Mouse (Mus musculus): ENCODE data around the gene Mia. TPM values are rescaled to one million over a fixed set of nuclear protein-coding genes. Genes with fewer than 3 reads are reported as not detected.

Gene Mia
- polyA plus RNA-seq, 1 experiment from 2014 or later = 5.1 TPM

DNA sequence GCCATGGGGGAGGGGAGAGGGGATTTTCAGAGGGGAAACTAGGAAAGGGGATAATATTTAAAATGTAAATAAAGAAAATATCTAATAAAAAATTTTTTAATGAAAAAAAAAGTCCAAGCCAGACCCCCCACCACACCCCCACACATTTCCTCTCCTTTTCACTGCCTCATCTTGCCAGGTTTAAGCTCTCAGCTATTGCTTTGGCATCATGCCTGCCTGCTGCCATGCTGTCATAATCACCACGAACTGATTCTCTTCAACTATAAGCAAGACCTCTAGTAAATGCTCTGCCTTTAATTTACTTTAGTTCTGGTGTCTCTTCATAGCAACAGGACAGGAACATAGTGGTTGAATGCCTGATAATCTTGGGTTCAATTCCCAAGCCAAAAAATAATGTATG lies 1.5 kb upstream of the Mia start:
- H3K9ac ChIP-seq (replicated peaks) = no peak overlapping the region
- no peak for ATAC-seq
- H3K27me3 ChIP-seq = no peaks in the 10 kb centered on the region
- no peak overlapping the region for H3K27ac ChIP-seq
- H3K4me3 ChIP-seq (replicated peaks) = no peak overlapping the region
- peaks cover 45% of the 10 kb centered on the region for H3K36me3 ChIP-seq
- H3K9me3 ChIP-seq = no peaks in the 10 kb centered on the region
- H3K4me2 ChIP-seq (replicated peaks) = no peak overlapping the region
- peaks cover 21% of the 10 kb centered on the region for H3K4me1 ChIP-seq (replicated peaks)
- 79% methylated on average over 1 of the region's 1 CpGs for WGBS

DNA sequence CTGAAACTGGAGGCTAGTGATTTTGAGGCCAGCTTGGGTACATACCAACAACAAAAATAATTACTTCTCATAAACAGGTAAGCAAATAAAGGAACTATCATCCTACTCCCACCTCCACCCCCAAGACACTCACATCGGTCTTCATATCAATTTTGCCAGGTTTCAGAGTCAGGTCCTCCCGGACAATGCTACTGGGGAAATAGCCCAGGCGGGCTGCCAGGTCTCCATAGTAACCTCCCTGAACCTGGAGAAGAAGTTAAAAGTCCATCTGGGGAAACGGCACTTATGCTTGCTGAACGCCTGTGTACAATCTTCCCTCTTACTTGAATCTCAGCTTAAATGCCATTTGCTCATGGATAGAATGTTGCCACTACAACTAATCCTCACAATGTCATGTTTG lies 921 bp downstream of the Mia start:
- WGBS = 39% methylated on average over 5 of the region's 5 CpGs
- peaks cover 21% of the 10 kb centered on the region for H3K4me1 ChIP-seq (replicated peaks)
- no peak overlapping the region for H3K4me3 ChIP-seq (replicated peaks)
- peak overlapping the region; percentile 88 for H3K27ac ChIP-seq
- H3K36me3 ChIP-seq = peaks cover 22% of the 10 kb centered on the region
- no peaks in the 10 kb centered on the region for H3K9me3 ChIP-seq
- no peaks in the 10 kb centered on the region for H3K27me3 ChIP-seq
- no peak for ATAC-seq
- H3K4me2 ChIP-seq (replicated peaks) = no peak overlapping the region
- no peak overlapping the region for H3K9ac ChIP-seq (replicated peaks)

DNA sequence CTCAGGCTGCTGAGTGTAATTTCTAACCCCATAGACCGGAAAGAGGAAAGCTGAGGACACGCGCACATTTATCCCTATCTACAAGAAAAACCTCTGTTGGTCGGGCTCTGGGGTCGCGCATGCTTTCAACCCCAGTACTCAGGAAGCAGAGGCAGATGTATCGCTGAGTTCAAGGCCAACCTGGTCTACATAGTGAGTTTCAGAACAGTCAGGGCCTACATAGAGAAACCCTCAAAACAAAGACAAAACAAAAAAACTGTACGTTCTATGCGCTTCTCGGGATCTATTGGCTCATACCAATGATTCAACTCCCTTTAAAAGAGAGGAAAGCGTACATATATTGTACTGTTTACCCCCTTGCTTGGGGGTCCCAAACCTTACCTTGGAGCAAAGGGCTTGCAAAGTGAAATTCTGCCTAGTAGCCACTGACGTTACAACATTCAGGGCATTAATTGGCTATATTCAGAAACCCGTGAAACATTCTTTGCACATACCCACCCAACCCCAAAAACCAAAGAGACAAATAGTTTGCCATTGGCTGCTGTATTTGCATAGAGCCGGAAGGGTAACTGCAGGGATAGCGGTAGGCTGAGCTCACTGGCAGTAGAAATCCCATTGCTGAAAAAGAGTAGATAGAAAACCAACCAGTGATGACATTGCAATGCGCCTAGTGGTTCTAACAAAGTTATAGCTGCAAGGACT lies 1.6 kb downstream of the Mia start:
- H3K9me3 ChIP-seq = no peaks in the 10 kb centered on the region
- peak overlapping the region; percentile 46; the same call in 1 of the 2 replicates for H3K9ac ChIP-seq (replicated peaks)
- H3K4me2 ChIP-seq (replicated peaks) = peak overlapping the region; percentile 53
- peaks cover 22% of the 10 kb centered on the region for H3K36me3 ChIP-seq
- H3K4me1 ChIP-seq (replicated peaks) = peaks cover 21% of the 10 kb centered on the region
- H3K4me3 ChIP-seq (replicated peaks) = peak overlapping the region; percentile 69
- 44% methylated on average over 16 of the region's 16 CpGs for WGBS
- H3K27ac ChIP-seq = peak overlapping the region; percentile 88
- ATAC-seq = no peak
- no peaks in the 10 kb centered on the region for H3K27me3 ChIP-seq

DNA sequence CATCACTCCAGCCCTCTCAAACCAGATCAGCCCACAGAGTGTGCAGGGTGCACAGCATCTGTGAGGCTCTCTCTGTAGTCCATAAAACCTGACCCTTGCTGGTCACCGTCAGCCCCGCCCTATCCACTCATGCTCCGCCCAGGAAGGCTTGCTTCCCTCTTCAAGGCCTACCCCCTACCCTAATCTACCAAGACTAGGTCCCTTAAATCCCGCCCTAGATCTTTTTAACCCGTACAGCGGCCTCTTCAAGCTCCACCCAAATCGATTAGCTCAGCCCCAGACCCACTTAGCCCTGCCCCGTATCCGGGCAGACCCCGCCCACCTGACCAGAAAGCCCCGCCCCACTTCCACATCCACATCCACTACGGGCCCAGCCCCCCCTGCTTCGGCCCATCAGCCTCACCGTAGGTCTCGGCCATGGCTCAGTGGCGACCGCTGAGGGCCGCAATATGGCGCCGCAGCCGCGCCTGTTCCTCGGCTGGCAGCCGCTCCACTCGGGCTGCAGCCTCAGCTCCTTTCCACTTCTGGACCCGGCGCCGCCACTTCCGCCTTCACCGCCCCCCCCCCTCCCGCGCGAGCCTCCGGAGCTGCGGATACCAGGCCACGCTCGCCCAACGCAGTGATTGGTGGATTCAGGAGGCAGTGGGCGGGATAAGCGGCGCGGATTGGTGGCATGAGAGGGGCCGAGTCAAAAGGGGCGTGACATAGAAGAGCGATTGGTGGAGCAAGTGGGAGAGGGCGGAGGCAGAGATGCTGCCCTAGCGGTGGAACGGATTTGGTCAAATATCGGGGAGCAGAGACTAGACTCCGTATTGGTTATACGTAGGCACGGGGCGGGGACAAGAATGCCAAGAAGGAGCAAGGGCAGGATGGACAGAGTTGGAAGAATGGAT lies 2.4 kb downstream of the Mia start, which contains the start of gene Rab4b:
Rab4b (minus strand) TSS at position 573 of the 893 bp plus-strand sequence.
- ATAC-seq = peak; percentile 97
- Histone ChIP-seq H3K36me3 (peaks cover 24% of the 10 kb centered on the region), H3K4me3 (replicated peaks) (peak within 1 kb of the TSS; percentile 69), H3K9ac (replicated peaks) (peak within 1 kb of the TSS; percentile 61), H3K27me3 (no peaks in the 10 kb centered on the region), H3K4me2 (replicated peaks) (peak within 1 kb of the TSS; percentile 54), H3K27ac (peak within 1 kb of the TSS; percentile 92), H3K4me1 (replicated peaks) (peaks cover 21% of the 10 kb centered on the region), H3K9me3 (no peaks in the 10 kb centered on the region)
- under 1% methylated on average over 49 of the region's 53 CpGs for WGBS

DNA sequence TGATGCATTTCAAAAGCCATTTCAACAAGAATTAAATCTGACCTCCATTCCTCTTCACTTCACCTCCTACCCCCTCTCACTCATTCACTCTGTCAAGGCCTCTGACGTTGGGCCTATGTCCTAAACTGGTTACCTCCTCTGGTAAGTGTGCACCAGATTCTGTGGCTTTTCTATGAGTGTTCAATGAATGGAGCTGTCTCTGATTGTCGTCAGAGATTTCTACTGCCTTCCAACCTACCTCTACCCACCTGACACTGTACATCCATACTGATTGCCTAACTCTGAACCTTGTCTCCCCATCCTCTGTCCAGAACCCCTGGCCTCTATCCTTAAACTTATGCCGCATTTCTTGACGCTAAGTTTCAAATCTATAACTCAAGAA lies 3.0 kb downstream of the Mia start:
- H3K27me3 ChIP-seq = no peaks in the 10 kb centered on the region
- peak overlapping the region; percentile 69 for H3K4me3 ChIP-seq (replicated peaks)
- peaks cover 21% of the 10 kb centered on the region for H3K4me1 ChIP-seq (replicated peaks)
- H3K27ac ChIP-seq = peak overlapping the region; percentile 92
- WGBS = 21% methylated on average over 4 of the region's 4 CpGs
- peak overlapping the region; percentile 61 for H3K9ac ChIP-seq (replicated peaks)
- H3K9me3 ChIP-seq = no peaks in the 10 kb centered on the region
- H3K36me3 ChIP-seq = peaks cover 24% of the 10 kb centered on the region
- peak overlapping the region; percentile 54 for H3K4me2 ChIP-seq (replicated peaks)
- ATAC-seq = no peak; the same call in none of the 2 replicates

DNA sequence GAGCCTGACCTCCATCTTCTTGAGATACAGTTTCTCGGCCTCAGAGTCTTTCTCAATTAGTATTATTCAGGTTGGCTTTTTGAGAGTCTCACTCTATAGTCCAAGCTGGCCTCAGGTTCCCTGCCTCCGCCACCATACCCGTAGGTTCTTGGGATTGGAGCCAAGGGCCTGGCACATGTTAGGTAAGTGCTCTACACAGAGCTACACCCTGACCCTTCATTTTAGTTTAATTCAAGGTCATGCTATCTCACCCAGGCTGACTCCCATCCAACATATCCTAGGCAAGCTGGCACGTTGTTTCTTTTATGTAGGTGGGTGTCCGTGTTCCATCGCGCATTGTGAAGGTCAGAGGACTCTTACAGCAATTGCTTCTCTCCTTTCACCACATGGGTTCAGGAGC lies 6.1 kb downstream of the Mia start:
- Histone ChIP-seq H3K36me3 (peaks cover 46% of the 10 kb centered on the region), H3K4me2 (replicated peaks) (no peak overlapping the region), H3K9me3 (no peaks in the 10 kb centered on the region), H3K4me1 (replicated peaks) (peaks cover 13% of the 10 kb centered on the region), H3K27ac (no peak overlapping the region), H3K27me3 (no peaks in the 10 kb centered on the region), H3K9ac (replicated peaks) (no peak overlapping the region), H3K4me3 (replicated peaks) (no peak overlapping the region)
- no peak for ATAC-seq
- 95% methylated on average over 7 of the region's 7 CpGs for WGBS

DNA sequence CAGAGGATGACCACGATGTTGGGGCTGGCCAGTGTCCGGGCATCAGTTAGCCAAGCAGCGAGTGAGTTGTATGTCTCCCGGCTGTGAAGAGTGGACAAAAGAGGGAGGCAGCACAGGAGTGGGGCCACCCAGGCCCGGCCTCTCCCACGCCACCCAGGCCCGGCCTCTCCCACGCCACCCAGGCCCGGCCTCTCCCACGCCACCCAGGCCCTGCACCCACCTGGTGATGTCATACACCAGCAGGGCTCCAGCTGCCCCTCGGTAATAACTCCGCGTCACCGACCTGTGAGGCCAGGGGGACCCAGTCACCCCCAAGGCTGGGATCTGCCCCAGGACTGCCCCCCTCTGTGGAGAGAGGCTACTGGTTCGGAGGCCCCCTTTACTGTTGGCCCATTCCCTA lies 6.5 kb downstream of the Mia start:
- H3K9ac ChIP-seq (replicated peaks) = no peak overlapping the region
- H3K36me3 ChIP-seq = peaks cover 46% of the 10 kb centered on the region
- H3K4me3 ChIP-seq (replicated peaks) = no peak overlapping the region
- H3K4me2 ChIP-seq (replicated peaks) = no peak overlapping the region
- no peaks in the 10 kb centered on the region for H3K27me3 ChIP-seq
- ATAC-seq = no peak
- H3K27ac ChIP-seq = no peak overlapping the region
- peaks cover 9% of the 10 kb centered on the region for H3K4me1 ChIP-seq (replicated peaks)
- WGBS = 94% methylated on average over 15 of the region's 15 CpGs
- no peaks in the 10 kb centered on the region for H3K9me3 ChIP-seq

DNA sequence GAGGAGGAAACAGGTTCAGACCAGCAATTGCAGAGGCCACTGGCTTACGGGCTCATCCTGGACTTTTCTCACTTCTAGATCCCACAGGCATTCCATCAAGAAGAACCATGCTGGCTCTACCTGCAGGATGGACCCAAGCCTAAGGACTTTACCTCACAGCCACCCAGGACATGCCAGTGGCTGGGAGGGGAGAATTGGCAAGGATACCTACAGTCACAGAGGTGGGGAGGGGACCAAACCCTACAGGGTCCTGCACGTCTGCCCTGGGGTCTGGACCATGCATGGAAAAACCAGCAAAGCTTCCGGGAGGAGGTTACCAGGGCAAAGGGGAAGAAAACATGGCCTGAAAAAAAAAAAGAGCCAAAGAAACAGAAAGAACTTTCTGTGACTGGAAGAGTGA lies 10.0 kb downstream of the Mia start:
- H3K36me3 ChIP-seq = peaks cover 49% of the 10 kb centered on the region
- no peak for ATAC-seq
- WGBS = 94% methylated on average over 3 of the region's 3 CpGs
- no peak overlapping the region for H3K4me2 ChIP-seq (replicated peaks)
- no peaks in the 10 kb centered on the region for H3K27me3 ChIP-seq
- peaks cover 11% of the 10 kb centered on the region for H3K4me1 ChIP-seq (replicated peaks)
- H3K4me3 ChIP-seq (replicated peaks) = no peak overlapping the region
- no peak overlapping the region for H3K9ac ChIP-seq (replicated peaks)
- H3K27ac ChIP-seq = no peak overlapping the region
- H3K9me3 ChIP-seq = no peaks in the 10 kb centered on the region

DNA sequence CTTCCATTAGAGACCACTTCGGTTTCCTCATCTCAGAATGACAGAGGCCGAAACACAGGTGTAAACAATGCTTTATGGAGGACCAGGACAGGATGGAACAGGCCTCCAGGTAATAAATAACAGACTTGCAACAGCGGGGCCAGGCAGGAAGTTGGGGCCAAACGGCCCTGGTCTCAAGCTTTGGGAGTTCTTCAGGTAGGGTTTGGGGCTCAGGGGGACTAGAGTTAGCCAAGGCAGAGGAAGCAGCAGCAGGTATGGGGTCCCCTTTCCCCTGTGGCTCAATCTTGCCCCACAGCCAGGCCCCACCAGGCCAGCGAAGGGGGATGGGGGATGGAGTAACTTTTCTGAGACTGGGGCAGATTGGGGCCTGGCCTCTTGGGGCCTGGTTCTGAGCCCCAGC lies 12.6 kb downstream of the Mia start:
- no peak overlapping the region for H3K4me3 ChIP-seq (replicated peaks)
- no peak overlapping the region for H3K27ac ChIP-seq
- H3K4me1 ChIP-seq (replicated peaks) = peaks cover 35% of the 10 kb centered on the region
- H3K4me2 ChIP-seq (replicated peaks) = no peak overlapping the region
- H3K27me3 ChIP-seq = no peaks in the 10 kb centered on the region
- H3K9me3 ChIP-seq = no peaks in the 10 kb centered on the region
- peaks cover 44% of the 10 kb centered on the region for H3K36me3 ChIP-seq
- no peak overlapping the region for H3K9ac ChIP-seq (replicated peaks)
- WGBS = 93% methylated on average over 5 of the region's 5 CpGs
- no peak for ATAC-seq

DNA sequence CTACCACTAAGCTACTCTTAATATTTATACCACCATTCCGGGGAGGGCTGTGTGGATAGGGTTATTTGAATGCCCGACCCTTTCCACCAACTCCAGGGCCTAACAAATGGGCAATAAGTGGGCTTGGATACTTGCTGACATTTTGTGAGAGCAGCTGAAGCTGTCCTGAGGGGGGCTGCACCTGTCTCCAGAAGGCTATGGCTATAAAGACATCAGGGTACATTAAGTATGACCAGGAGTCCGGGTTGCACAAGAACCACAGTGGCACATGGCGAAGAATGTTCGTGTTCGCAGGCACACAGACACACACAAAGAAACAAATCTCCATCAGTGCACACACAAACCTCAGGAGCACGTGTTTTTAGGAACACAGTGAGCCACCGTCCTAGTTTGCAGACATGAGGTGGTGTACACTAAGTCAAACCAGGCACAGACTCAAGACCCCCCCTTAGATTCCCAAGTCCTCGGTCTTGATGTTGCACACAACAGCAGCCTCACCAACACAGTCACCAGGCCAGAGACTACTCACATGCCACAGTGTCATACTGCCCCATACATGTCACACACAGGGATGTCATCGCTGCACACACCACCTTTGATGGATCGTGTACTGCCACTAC lies 13.4 kb downstream of the Mia start:
- Histone ChIP-seq H3K27ac (peak overlapping the region; percentile 99), H3K4me2 (replicated peaks) (peak overlapping the region; percentile 86), H3K9me3 (no peaks in the 10 kb centered on the region), H3K27me3 (no peaks in the 10 kb centered on the region), H3K4me1 (replicated peaks) (peaks cover 43% of the 10 kb centered on the region), H3K36me3 (peaks cover 36% of the 10 kb centered on the region), H3K4me3 (replicated peaks) (peak overlapping the region; percentile 77), H3K9ac (replicated peaks) (peak overlapping the region; percentile 88)
- 76% methylated on average over 11 of the region's 11 CpGs for WGBS
- peak; percentile 2; the same call in 1 of the 2 replicates for ATAC-seq

DNA sequence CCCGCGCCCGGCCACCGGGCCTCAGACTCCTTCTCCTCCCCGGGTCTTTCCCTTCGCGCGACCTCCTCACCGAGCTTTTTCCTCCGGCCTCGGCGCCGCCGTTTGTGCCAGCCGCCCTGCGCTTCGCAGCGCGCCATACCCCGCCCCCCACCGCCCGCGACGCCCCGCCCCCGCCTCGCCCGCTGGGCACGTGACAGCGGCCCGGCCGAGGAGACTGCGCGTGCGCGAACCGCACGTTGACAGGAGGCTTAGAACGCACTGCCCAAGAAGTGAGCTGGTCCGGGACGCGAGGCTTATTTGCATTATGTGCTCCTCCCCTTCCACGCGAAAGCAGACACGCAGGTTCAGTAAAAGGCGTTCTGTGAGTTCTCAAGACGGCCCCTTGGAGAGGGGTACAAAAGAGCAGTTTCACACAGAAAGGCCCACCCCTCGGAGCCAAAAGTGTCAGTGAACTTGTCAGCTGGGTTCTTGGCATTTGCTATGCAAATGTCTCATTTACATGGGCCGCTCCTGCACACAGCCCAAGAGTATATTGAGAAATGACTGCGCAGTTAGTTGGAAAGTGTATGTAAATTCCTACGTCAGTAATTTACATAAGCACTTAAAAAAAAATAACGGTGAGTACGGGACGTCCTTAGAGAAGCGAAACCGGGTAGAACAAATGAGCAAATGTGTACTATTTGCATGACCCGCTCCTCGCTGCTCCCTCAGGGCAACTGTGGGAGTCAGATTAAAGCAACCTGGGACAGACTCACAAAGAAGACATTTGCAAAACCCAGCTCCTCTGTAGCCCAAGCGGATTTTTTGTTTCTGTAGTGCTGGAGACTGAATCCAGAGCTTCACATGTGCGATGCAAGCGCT lies 14.1 kb downstream of the Mia start, which contains the start of gene Egln2:
Egln2 (minus strand) TSS at position 189 of the 861 bp plus-strand sequence.
- Histone ChIP-seq H3K4me1 (replicated peaks) (peaks cover 50% of the 10 kb centered on the region), H3K4me2 (replicated peaks) (peak within 1 kb of the TSS; percentile 86), H3K27ac (peak within 1 kb of the TSS; percentile 99), H3K27me3 (no peaks in the 10 kb centered on the region), H3K4me3 (replicated peaks) (peak within 1 kb of the TSS; percentile 77), H3K36me3 (peaks cover 35% of the 10 kb centered on the region), H3K9ac (replicated peaks) (peak within 1 kb of the TSS; percentile 88), H3K9me3 (no peaks in the 10 kb centered on the region)
- WGBS = 1% methylated on average over 58 of the region's 61 CpGs
- peak; percentile 79 for ATAC-seq

Measured in midbrain, embryonic 13.5 days (tissue).